Mouse (Mus musculus): Measurements from ENCODE around the gene Slc44a3. TPM values are rescaled to one million over a fixed set of nuclear protein-coding genes. Genes with fewer than 3 reads are reported as not detected.

The Slc44a3 gene
- total RNA-seq, 1 experiment: 2.3 TPM

DNA sequence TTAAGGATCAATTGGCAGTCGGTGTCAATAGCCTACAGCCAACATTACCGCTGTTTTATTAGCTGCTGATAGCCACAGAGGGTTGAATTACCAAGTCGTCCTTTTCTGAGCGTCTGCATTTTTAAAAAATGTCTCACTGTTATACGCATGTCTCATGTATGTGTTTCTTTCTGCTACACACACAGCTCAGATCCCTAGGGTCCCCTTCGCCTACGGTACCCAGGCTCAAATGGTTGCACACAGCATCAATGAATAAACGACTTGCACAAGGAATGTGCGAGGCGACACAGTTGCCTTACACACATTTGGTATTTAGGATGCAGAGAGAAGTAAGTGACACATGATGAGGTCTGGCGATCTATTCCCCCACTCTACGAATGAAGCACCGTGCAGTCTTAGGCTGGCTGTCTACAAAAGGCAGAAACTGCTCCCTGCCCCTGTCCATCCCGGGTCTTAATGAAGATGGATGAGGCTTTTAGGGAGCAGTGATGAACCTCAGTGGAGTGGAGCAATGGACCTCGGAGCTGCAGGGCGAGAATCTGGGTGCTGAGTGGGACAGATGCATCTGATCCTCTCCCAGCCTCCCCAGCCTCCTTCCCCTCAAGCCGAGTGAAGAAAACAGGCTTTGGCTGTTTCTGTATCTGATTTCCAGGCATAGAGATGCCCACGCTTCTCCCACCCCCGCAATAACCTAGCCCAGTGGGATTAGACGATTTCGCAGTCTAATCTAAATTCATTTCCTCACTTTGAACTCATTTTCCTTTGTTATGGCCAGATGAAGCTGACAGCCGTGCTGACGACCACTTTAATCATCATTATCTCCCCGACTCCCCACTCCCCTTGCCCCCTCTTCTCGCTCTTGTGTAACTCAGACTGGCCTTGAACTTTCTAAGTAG, 48.7 kb downstream of the Slc44a3 start:
- H3K4me1 ChIP-seq (ENCODE audit: control insufficient read depth in 2 of 2, insufficient read depth in 2 of 2, low read length in 2 of 2, poor library complexity in 1 of 2): peaks cover 0 to 21% of the 10 kb centered on the region in 2 experiments; a peak in 1 of 4 replicates
- DNase-seq (ENCODE audit: low read depth, low spot score): no peak
- no peak overlapping the region for H3K27ac ChIP-seq (ENCODE audit: insufficient read depth, low read depth, low read length, poor library complexity, severe bottlenecking)
- no peak overlapping the region for H3K9ac ChIP-seq (ENCODE audit: insufficient read depth, low read depth, low read length, poor library complexity, severe bottlenecking)
- in situ Hi-C loops (cut with MboI; ENCODE audit: low sequenced_read_pairs in 2 of 2, unreplicated experiment in 2 of 2): no loop called here
- H3K4me3 ChIP-seq (ENCODE audit: insufficient read depth in 1 of 2, low read depth in 1 of 2, low read length in 2 of 2, poor library complexity in 1 of 2, severe bottlenecking in 1 of 2): no peak overlapping the region
- H3K9me3 ChIP-seq (ENCODE audit: control insufficient read depth, insufficient read depth, low read depth, low read length): no peaks in the 10 kb centered on the region
- no peaks in the 10 kb centered on the region for H3K36me3 ChIP-seq (ENCODE audit: control insufficient read depth, insufficient read depth, low read length, poor library complexity, severe bottlenecking)
- TF ChIP-seq ZC3H11A (IDR thresholded peaks at IDR 0.05; ENCODE audit: borderline replicate concordance, low read depth, low read length) (no peak), HCFC1 (IDR thresholded peaks at IDR 0.05; ENCODE audit: borderline replicate concordance, insufficient read depth, low read length) (no peak), ZNF384 (IDR thresholded peaks at IDR 0.05; ENCODE audit: low read depth, low read length) (no peak), CHD2 (IDR thresholded peaks at IDR 0.05; ENCODE audit: low read depth, low read length) (no peak), MAFK (IDR thresholded peaks at IDR 0.05; ENCODE audit: insufficient read depth, low read depth, low read length) (no peak)

DNA sequence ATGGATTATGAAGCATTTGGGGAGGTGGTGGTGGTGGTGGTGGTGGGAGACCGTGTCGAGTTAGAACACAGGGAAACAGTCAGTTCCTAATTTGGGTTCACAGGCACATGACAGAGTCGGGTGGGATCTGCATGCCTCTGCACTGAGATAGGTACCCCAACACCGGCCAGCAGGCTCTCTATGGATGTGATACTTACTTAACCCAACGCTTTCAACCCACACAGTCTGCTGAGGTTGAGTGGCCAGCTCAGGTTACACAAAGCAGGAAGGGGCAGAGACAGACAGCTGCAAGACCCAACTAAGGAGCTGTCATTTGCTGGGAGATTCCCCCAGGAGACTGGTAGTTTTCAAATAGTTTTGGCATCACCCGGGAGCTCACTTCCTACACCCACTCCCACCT, 50.6 kb downstream of the Slc44a3 start:
- no peak overlapping the region for H3K27ac ChIP-seq (ENCODE audit: insufficient read depth, low read depth, low read length, poor library complexity, severe bottlenecking)
- no peaks in the 10 kb centered on the region for H3K9me3 ChIP-seq (ENCODE audit: control insufficient read depth, insufficient read depth, low read depth, low read length)
- TF ChIP-seq HCFC1 (IDR thresholded peaks at IDR 0.05; ENCODE audit: borderline replicate concordance, insufficient read depth, low read length) (no peak), CHD2 (IDR thresholded peaks at IDR 0.05; ENCODE audit: low read depth, low read length) (no peak), ZC3H11A (IDR thresholded peaks at IDR 0.05; ENCODE audit: borderline replicate concordance, low read depth, low read length) (no peak), ZNF384 (IDR thresholded peaks at IDR 0.05; ENCODE audit: low read depth, low read length) (no peak), MAFK (IDR thresholded peaks at IDR 0.05; ENCODE audit: insufficient read depth, low read depth, low read length) (no peak)
- in situ Hi-C loops (cut with MboI; ENCODE audit: low sequenced_read_pairs in 2 of 2, unreplicated experiment in 2 of 2): no loop called here
- no peaks in the 10 kb centered on the region for H3K36me3 ChIP-seq (ENCODE audit: control insufficient read depth, insufficient read depth, low read length, poor library complexity, severe bottlenecking)
- no peak for DNase-seq (ENCODE audit: low read depth, low spot score)
- no peak overlapping the region for H3K4me3 ChIP-seq (ENCODE audit: insufficient read depth in 1 of 2, low read depth in 1 of 2, low read length in 2 of 2, poor library complexity in 1 of 2, severe bottlenecking in 1 of 2)
- peaks cover 0 to 21% of the 10 kb centered on the region in 2 experiments; a peak in 1 of 4 replicates for H3K4me1 ChIP-seq (ENCODE audit: control insufficient read depth in 2 of 2, insufficient read depth in 2 of 2, low read length in 2 of 2, poor library complexity in 1 of 2)
- no peak overlapping the region for H3K9ac ChIP-seq (ENCODE audit: insufficient read depth, low read depth, low read length, poor library complexity, severe bottlenecking)

DNA sequence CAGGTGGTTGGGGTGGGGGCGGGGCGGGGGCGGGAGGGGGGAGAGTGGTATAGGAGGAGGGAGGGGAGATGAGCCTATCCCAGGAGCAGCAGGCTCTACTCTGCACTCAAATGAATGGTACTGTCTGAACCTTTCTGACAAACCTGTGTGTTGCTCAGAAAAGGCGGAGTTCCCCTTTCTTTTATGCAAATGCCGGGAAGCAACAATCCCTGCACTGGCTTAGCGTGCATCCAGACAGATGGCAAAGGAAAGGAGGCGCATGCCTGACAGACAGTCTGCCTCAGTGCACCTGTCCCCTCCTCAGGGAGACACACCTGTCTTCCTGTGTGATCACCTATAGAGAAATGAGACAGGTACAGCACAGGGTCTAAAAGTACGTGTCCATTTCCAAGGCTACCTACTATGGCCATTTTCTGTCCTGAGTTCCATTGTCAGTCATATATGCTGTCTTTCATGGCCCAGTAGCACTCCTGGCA, 51.2 kb downstream of the Slc44a3 start:
- Histone ChIP-seq H3K9me3 (ENCODE audit: control insufficient read depth, insufficient read depth, low read depth, low read length) (no peaks in the 10 kb centered on the region), H3K4me1 (ENCODE audit: control insufficient read depth in 2 of 2, insufficient read depth in 2 of 2, low read length in 2 of 2, poor library complexity in 1 of 2) (peaks cover 0 to 21% of the 10 kb centered on the region in 2 experiments; a peak in 1 of 4 replicates), H3K36me3 (ENCODE audit: control insufficient read depth, insufficient read depth, low read length, poor library complexity, severe bottlenecking) (no peaks in the 10 kb centered on the region), H3K27ac (ENCODE audit: insufficient read depth, low read depth, low read length, poor library complexity, severe bottlenecking) (no peak overlapping the region), H3K4me3 (ENCODE audit: insufficient read depth in 1 of 2, low read depth in 1 of 2, low read length in 2 of 2, poor library complexity in 1 of 2, severe bottlenecking in 1 of 2) (no peak overlapping the region), H3K9ac (ENCODE audit: insufficient read depth, low read depth, low read length, poor library complexity, severe bottlenecking) (no peak overlapping the region)
- in situ Hi-C loops (cut with MboI; ENCODE audit: low sequenced_read_pairs in 2 of 2, unreplicated experiment in 2 of 2): no loop called here
- TF ChIP-seq ZC3H11A (IDR thresholded peaks at IDR 0.05; ENCODE audit: borderline replicate concordance, low read depth, low read length) (no peak), CHD2 (IDR thresholded peaks at IDR 0.05; ENCODE audit: low read depth, low read length) (no peak), MAFK (IDR thresholded peaks at IDR 0.05; ENCODE audit: insufficient read depth, low read depth, low read length) (no peak), HCFC1 (IDR thresholded peaks at IDR 0.05; ENCODE audit: borderline replicate concordance, insufficient read depth, low read length) (no peak), ZNF384 (IDR thresholded peaks at IDR 0.05; ENCODE audit: low read depth, low read length) (no peak)
- no peak for DNase-seq (ENCODE audit: low read depth, low spot score)

DNA sequence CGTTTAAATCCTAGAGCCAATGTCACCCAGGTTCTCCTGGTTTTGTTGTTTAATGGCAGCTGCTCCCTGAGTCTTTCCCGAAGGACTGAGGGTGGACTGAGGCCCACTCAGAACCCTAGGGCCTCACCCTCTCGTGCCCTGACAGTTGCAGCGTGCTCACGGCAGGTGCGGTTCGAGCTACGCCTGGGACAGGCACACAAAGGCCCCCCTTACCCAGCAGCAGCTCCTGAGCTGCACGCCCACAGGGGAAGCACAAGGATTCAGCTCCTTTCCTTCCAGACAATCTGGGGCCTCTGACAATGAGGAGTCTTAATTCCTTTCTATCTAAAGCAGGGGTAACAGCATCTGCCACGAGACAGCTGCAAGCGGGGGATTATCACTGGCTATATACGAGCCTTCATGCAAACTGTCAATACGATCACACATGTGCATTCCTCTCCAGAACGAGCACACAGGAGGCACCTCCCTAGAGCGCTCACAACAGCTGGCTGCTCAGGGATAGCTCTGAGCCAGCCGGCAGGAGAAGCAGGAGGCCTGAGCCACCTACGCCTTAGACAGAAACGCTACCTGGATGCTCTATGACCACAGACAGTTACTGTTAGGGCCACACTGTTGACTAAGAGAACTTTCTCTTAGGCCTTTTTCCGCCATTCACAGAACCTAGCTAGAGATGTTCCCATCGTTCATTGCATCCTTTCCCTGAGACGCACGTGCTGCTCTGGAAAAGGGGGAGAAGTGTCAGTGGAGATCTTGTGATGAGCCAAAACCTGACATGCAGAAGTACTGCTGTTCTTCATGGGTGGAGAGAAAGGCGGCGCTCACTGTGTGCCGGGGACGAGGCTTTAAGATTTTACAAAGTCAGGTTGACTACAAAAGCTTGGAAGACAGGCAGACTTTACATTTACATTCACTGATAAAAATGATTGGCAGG, 51.9 kb downstream of the Slc44a3 start:
- no peak for DNase-seq (ENCODE audit: low read depth, low spot score)
- in situ Hi-C loops (cut with MboI; ENCODE audit: low sequenced_read_pairs in 2 of 2, unreplicated experiment in 2 of 2): no loop called here

More for the DNA sequence above, 51.9 kb downstream of the Slc44a3 start:
- Histone ChIP-seq H3K9me3 (ENCODE audit: control insufficient read depth, insufficient read depth, low read depth, low read length) (no peaks in the 10 kb centered on the region), H3K27ac (ENCODE audit: insufficient read depth, low read depth, low read length, poor library complexity, severe bottlenecking) (no peak overlapping the region), H3K4me3 (ENCODE audit: insufficient read depth in 1 of 2, low read depth in 1 of 2, low read length in 2 of 2, poor library complexity in 1 of 2, severe bottlenecking in 1 of 2) (no peak overlapping the region), H3K9ac (ENCODE audit: insufficient read depth, low read depth, low read length, poor library complexity, severe bottlenecking) (no peak overlapping the region), H3K36me3 (ENCODE audit: control insufficient read depth, insufficient read depth, low read length, poor library complexity, severe bottlenecking) (no peaks in the 10 kb centered on the region), H3K4me1 (ENCODE audit: control insufficient read depth in 2 of 2, insufficient read depth in 2 of 2, low read length in 2 of 2, poor library complexity in 1 of 2) (peaks cover 0 to 21% of the 10 kb centered on the region in 2 experiments; a peak in 1 of 4 replicates)
- TF ChIP-seq CHD2 (IDR thresholded peaks at IDR 0.05; ENCODE audit: low read depth, low read length) (no peak), ZNF384 (IDR thresholded peaks at IDR 0.05; ENCODE audit: low read depth, low read length) (no peak), HCFC1 (IDR thresholded peaks at IDR 0.05; ENCODE audit: borderline replicate concordance, insufficient read depth, low read length) (no peak), MAFK (IDR thresholded peaks at IDR 0.05; ENCODE audit: insufficient read depth, low read depth, low read length) (no peak), ZC3H11A (IDR thresholded peaks at IDR 0.05; ENCODE audit: borderline replicate concordance, low read depth, low read length) (no peak)
